Comparison of ENCODE assay signal across 8 mouse cellular contexts in the genomic region with DNA sequence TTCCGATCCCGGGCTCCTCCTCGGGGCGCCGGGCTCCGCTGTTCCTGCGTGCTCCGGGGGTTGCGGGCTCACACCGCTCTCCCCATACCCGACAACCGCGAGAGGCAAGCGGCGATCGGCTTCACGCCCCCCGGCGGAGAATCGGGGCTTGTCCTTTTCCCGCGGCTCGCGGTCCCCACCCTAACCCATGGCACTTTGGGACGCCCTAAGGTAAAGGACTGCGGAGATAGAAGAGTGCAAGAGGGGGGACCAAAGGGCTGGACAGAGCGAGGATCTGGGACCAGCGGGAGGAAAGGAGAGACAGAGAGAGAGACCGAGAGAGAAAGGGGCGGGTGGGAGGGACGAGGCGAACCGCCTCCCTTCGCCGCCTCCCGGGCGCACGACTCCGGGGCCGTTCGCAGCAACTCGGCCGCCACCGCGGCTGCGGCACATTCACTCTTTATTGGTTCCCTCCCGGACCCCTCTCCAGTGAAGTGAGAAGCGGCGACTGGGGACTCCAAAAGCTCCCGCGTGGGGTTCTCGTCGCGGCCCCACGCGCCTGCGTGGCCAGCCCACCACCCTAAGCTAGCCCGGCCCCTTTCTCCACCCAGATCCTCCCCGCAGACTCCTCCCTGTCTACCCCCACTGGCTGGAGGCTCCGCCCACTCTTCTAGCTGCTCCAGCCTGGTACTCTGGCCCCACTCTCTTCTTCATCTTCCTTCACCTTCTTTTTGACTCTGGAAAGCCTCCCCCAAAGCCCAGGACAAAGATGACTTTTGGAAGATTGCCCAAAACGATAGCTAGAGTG. TPM values are rescaled to one million over a fixed set of nuclear protein-coding genes. Genes with fewer than 3 reads are reported as not detected.
DNase-seq lines count a peak whose midpoint lies in the region; ATAC-seq and TF ChIP-seq lines count a peak whose summit lies in the region.

A gene (minus strand): TSS at position 544 of the 787 bp plus-strand sequence.

- peak within 1 kb of the TSS; percentile 77 for H3K9ac ChIP-seq in intestine, postnatal 0 days (ENCODE audit: low read depth, low read length)

- peak; percentile 90 for DNase-seq in adrenal gland, postnatal 25 days
- peak; percentile 90 for DNase-seq in embryo, embryonic 9.5 days (ENCODE audit: extremely low spot score)
- peak; percentile 94 for DNase-seq in left cerebral cortex, postnatal 4 days
- peak; percentile 87 for DNase-seq in midbrain, embryonic 10.5 days (ENCODE audit: low spot score)
- DNase-seq in skeletal muscle tissue, adult 2 months (ENCODE audit: low read depth, low spot score) = peak; percentile 52
- DNase-seq in yolk sac, embryonic 10.5 days (ENCODE audit: low spot score) = peak; percentile 88

- H3K4me1 ChIP-seq in intestine, postnatal 0 days (replicated peaks; ENCODE audit: control insufficient read depth, insufficient read depth, low read length) = no peaks in the 10 kb centered on the region
- H3K4me1 ChIP-seq in midbrain, embryonic 10.5 days = peaks cover 46% of the 10 kb centered on the region

- peak within 1 kb of the TSS; percentile 90 for H3K4me3 ChIP-seq in intestine, postnatal 0 days (ENCODE audit: low read depth, low read length)
- peak within 1 kb of the TSS; percentile 83 for H3K4me3 ChIP-seq in midbrain, embryonic 10.5 days

- peak; percentile 70 for ATAC-seq in granulocyte monocyte progenitor cell, adult 5-6 weeks (replicated peaks; ENCODE audit: poor library complexity, severe bottlenecking)
- ATAC-seq in intestine, postnatal 0 days = peak; percentile 93

- no peaks in the 10 kb centered on the region for H3K36me3 ChIP-seq in intestine, postnatal 0 days (ENCODE audit: control insufficient read depth, insufficient read depth)
- peaks cover 6% of the 10 kb centered on the region; the same call in 1 of the 2 replicates for H3K36me3 ChIP-seq in midbrain, embryonic 10.5 days

- intact Hi-C loops in left cerebral cortex, postnatal 4 days (cut with DNase I) = loop anchor here (5.0 kb wide), 2 partner anchors 138 to 1792 kb away; no protein-coding TSS in a partner anchor

- peak; percentile 55 for TF ChIP-seq CTCF in intestine, postnatal 0 days (IDR thresholded peaks at IDR 0.05; ENCODE audit: low read depth)

- no peaks in the 10 kb centered on the region for H3K27me3 ChIP-seq in intestine, postnatal 0 days (replicated peaks; ENCODE audit: control insufficient read depth, insufficient read depth, low read length)
- peaks cover 15% of the 10 kb centered on the region for H3K27me3 ChIP-seq in midbrain, embryonic 10.5 days (ENCODE audit: low read depth, poor library complexity, severe bottlenecking)

- H3K27ac ChIP-seq in intestine, postnatal 0 days (ENCODE audit: low read depth, low read length) = peak within 1 kb of the TSS; percentile 87
- H3K27ac ChIP-seq in midbrain, embryonic 10.5 days (replicated peaks) = peak within 1 kb of the TSS; percentile 91

- WGBS in intestine, postnatal 0 days = under 1% methylated on average over 51 of the region's 61 CpGs
- under 1% methylated on average over 51 of the region's 61 CpGs for WGBS in midbrain, embryonic 10.5 days

- H3K4me2 ChIP-seq in intestine, postnatal 0 days (replicated peaks; ENCODE audit: low read depth) = peak within 1 kb of the TSS; percentile 93

- H3K9me3 ChIP-seq in intestine, postnatal 0 days (ENCODE audit: control insufficient read depth) = no peaks in the 10 kb centered on the region
- H3K9me3 ChIP-seq in midbrain, embryonic 10.5 days (replicated peaks) = no peaks in the 10 kb centered on the region

RNA-seq across cellular contexts. Expression of the gene that starts here (rescaled TPM):
- 5.0 and 11.5 TPM in 2 replicates for total RNA-seq in adrenal gland, postnatal 25 days (2021)
- total RNA-seq in granulocyte monocyte progenitor cell, adult 5-6 weeks (2014; fragmentation: Nextera tagmentation) = 1.6 and 3.9 TPM in 2 replicates
- 0.73 and 0.82 TPM in 2 replicates for total RNA-seq in granulocyte monocyte progenitor cell, adult 5-6 weeks (2017)
- 4.1 and 4.9 TPM in 2 replicates for polyA plus RNA-seq in intestine, postnatal 0 days (2015; fragmentation: Nextera tagmentation; extraction: Ambion mirVana)
- total RNA-seq in left cerebral cortex, postnatal 4 days (2021) = 10 to 100 TPM; 12.9 to 14.0 TPM
- 8.8 and 9.9 TPM in 2 replicates for polyA plus RNA-seq in midbrain, embryonic 10.5 days (2016; fragmentation: Nextera tagmentation; extraction: Ambion mirVana)

Comparison
In these comparisons a context has a peak if more than half of its experiments do, and no peak if none do; other contexts are left out.
1. Peak in every context shown above with its lines: DNase-seq, ATAC-seq, H3K4me3 ChIP-seq and H3K27ac ChIP-seq.